Mouse (Mus musculus): ENCODE results near the gene Gm44511.

Gm44511 gene

DNA sequence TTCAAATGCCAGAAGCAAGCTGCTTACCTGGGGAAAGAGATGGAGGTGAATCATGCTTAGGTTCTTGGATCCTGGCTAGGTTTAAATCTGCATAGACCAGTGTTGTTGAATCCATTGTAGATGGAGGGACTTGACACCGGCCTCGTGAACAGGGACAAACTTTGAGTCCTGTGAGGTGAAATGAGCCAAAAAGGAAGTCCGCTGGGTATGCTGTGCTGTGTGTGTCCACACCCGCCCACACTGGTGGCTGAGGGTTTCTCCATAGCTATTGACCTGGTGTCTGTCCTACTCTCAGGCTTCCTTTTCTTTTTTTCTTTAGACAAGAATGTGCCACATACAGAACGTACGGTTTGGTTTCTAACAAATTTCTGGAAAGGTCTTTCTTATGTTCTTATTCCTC, at the start of gene Gm44511, which contains the start of gene Klrb1b:
TSS of gene Gm44511 (minus strand) at position 184 of the 400 bp plus-strand sequence.
TSS of gene Klrb1b (minus strand) at position 200 of the 400 bp plus-strand sequence.
- DNase-seq (ENCODE audit: low spot score in 2 of 2): no peak

DNA sequence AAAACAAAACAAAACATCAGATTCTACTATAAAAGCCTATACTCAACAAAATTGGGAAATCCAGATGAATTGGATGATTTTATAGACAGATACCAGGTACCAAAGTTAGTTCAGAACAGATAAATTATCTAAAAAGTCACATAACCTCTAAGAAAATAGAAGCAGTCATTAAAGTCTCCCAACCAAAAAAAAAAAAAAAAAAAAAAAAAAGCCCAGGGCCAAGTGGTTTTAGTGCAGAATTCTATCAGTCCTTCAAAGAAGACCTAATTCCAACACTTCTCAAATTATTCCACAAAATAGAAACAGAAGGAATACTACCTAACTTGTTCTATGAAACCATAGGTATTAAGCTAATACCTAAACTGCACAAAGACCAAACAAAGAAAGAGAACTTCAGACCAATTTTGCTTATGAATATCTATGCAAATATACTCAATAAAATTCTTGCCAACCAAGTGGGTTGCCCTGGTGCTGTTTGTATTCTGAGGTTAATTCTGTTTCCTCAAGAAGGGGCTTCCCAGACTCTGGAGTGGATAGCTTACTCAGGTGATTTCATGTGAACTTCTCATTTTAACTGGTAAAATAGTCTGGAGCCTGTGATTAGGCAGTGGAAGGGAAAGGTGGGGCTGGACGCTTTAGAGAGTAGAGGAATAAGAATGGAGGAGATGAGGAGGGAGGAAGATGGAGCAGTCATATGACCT, 45.9 kb upstream of the Gm44511 start:
- no peak for DNase-seq (ENCODE audit: low spot score in 2 of 2)

- DNase-seq (ENCODE audit: low spot score in 2 of 2): no peak
Observed at GRCm38 (mm10) chr6:128868861-128869260, 42.7 kb upstream of the Gm44511 start.

DNA sequence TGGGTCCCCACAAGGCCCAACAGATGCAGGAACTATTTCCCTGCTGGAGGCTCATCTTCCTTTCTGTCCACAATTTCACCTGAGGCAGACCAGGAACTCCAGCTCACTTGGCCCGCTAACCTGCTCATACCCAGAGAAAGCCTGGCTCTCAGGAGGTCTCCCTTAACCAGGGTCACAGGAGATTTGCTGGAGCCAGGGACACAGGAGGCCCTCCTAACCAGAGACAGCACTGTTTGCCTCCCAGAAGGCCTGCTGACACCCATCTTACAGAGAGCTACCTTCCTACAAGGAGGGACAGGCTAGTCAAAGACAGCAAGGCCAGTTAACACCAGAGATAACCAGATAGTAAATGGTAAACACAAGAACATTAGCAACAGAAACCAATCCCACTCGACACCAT, 31.9 kb upstream of the Gm44511 start:
- no peak for DNase-seq (ENCODE audit: low spot score in 2 of 2)

GRCm38 (mm10) chr6:128856250-128856649, 30.1 kb upstream of the Gm44511 start:
- peak in 1 of 2 experiments; percentile 61 for DNase-seq (ENCODE audit: low spot score in 2 of 2)

- no peak for DNase-seq (ENCODE audit: low spot score in 2 of 2)
Observed at GRCm38 (mm10) chr6:128855477-128855876, 29.4 kb upstream of the Gm44511 start.

DNA sequence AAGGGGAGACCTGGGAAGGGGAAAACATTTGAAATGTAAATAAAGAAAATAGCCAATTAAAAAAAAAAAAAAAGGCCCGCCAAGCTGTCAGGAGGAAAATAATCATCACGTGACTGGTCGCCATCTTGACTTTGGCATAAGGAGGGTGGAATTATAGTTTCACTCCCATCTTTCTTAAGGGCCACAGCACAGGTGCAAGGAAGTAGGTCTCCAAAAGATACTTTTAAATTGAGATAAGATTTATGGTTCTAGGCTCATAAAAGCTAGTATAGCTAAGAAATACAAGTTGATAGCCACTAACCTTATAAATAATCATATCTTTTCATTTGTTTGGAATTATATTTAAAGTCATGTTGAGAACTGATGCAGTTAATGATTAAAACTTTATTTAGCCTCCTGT, 28.8 kb upstream of the Gm44511 start:
- DNase-seq (ENCODE audit: low spot score in 2 of 2): no peak

- peak in 1 of 2 experiments; percentile 73 for DNase-seq (ENCODE audit: low spot score in 2 of 2)
Observed at GRCm38 (mm10) chr6:128854024-128854820, 28.1 kb upstream of the Gm44511 start.

GRCm38 (mm10) chr6:128852766-128853165, 26.7 kb upstream of the Gm44511 start:
- no peak for DNase-seq (ENCODE audit: low spot score in 2 of 2)

GRCm38 (mm10) chr6:128851151-128851550, 25.0 kb upstream of the Gm44511 start:
- DNase-seq (ENCODE audit: low spot score in 2 of 2): no peak

DNA sequence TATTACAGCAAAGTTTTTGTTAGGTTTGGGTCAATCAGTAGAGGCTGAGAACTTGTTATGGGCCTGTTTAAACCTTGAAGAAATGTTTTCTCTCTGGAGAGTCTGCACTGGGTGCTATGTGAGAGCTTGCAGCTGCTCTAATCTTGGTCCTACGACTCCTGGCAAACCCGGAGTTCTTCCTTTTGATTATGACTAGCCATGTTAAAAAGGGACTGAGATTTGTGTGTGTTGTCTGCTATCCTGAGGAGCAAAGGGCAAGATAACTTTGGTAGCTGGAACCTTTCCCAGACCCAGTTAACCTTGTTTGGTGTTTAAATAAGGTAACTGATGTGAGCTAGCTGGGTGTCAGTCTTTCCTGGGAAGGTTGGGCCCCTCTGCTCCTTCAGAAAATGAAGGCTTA, 24.6 kb upstream of the Gm44511 start:
- no peak for DNase-seq (ENCODE audit: low spot score in 2 of 2)

DNA sequence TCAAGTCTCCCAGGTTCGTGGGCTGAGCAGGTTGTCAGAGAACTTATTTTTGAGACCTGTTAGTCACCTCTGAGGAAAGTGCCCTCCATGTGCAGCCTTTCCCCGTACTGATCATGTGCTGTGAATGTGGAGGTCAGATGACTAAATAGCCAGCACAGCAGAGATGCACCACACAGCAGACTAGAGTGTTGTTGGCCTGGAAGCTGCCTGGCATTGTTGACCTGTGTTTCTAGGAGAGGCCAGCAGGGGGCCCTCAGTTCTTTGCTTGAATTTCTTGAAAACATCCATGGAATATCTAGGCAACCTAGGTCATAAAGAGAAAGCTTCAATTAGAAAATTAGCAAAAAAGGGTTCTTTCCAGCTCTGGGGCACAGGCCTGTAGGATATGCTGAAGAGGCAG, 23.8 kb upstream of the Gm44511 start:
- peak in 1 of 2 experiments; percentile 47 for DNase-seq (ENCODE audit: low spot score in 2 of 2)

DNA sequence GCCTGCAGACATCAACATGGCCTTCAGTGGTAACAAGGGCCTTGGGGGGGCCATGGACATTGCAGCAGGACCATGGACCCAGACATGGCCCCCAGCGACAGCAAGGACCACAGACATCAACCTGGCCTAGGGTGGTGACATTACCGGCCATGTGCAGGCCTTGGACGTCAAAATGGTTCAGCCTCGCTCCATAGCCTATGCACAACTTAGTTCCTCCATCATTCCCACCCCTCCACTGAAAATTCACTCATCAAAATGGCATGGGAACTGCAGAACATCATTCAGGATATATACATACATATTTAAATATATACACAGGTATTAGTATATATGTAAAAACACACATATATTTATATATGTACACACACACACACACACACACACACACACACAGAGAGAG, 21.3 kb upstream of the Gm44511 start:
- no peak for DNase-seq (ENCODE audit: low spot score in 2 of 2)

DNA sequence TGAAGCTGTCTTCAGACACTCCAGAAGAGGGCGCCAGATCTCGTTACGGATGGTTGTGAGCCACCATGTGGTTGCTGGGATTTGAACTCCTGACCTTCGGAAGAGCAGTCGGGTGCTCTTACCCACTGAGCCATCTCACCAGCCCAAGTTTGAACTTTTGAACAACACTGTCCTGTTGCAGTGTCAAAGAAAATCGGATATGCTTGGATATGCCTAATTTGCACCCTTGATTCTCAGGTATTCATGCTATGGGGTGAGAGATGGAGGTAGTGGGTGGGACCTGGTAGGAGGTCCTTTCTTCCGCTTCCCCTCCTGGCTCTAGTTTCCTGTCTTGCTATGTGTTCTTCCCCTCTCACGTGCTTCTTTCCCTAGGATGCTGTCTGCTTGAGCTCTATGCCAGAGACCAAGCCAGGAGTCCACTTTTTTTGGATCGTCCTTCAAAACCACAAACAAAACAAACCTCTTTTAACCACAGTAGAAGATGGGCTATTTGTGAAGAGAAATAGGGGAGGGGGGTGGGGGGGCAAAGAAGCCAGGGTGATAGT, 20.0 kb upstream of the Gm44511 start:
- no peak for DNase-seq (ENCODE audit: low spot score in 2 of 2)

DNA sequence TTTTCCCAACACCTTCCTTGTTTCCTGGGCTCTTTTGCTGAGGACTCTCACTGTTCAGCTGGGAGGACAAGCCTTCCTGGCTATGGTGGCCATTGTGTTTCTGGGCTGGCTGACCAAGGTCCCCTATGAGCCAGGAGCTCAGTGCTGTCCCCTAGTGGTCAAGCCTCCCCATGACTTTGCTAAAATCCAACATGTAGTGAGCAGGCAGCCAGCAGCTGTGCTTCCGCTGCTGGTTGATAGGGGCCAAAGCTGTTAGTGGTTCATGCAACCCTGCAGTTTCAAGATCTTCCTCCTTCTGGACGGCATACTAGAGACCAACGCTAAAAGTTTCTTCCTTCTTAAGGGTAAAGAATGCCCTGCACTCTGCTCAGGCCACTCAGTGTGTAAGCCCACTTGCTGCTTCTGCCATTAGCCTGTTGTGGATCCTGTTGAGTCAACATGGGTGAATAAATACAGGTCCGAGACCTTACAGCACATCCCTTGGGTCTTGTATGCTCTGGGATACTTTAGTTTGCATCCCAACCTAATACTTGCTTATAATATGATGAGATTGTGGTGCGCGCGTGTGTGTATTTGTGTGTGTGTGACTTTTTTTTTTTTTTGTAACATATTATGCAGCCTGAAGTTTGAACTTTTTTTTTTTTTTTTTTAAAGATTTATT, 19.3 kb upstream of the Gm44511 start:
- peak; percentile 85 to 93 for DNase-seq (ENCODE audit: low spot score in 2 of 2)

- no peak for DNase-seq (ENCODE audit: low spot score in 2 of 2)
Observed at GRCm38 (mm10) chr6:128844586-128845080, 18.5 kb upstream of the Gm44511 start.

DNA sequence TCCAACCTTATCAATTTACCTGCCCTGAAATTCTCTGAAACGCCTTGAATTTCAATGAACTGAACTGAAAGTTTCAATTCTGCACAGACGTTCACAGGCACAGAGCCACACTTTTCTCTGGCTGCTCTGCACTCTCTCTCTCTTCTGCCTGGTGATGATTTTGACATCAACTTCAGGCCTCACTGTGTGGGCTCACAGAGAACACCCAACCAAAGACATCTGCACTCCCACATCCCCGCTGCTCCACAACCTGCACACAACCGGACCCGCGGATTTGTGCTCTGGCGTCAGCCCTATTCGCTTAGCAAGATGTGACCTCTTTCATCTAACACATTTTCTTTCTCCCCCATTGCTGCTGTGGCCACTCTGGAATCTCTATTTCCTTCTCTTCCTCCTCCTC, 18.0 kb upstream of the Gm44511 start:
- DNase-seq (ENCODE audit: low spot score in 2 of 2): no peak

- no peak for DNase-seq (ENCODE audit: low spot score in 2 of 2)
Observed at GRCm38 (mm10) chr6:128843479-128843992, 17.4 kb upstream of the Gm44511 start.

- peak; percentile 85 to 93 for DNase-seq (ENCODE audit: low spot score in 2 of 2)
Observed at GRCm38 (mm10) chr6:128842945-128843478, 16.9 kb upstream of the Gm44511 start.

- DNase-seq (ENCODE audit: low spot score in 2 of 2): no peak
Observed at GRCm38 (mm10) chr6:128842356-128842944, 16.3 kb upstream of the Gm44511 start.

Measured in cerebellum, postnatal 4 days (tissue).